Mouse (Mus musculus) hindbrain, embryonic 11.5 days (tissue): ENCODE measurements at regions not wholly inside any gene's neighbourhood (a gene's known extent, or its start where the extent isn't known, plus 50 kb on each side); places are given as distances from the start of the nearest gene placed in this dataset.

ENCODE experiments used
- ATAC-seq: fragments of 200-750 bp; cut with Nextera tagmentation; 2 replicates; pipeline ENCODE4 v1.8.0; 2017; ENCODE audit warnings: mild to moderate bottlenecking, moderate TSS enrichment, moderate library complexity; ENCODE audit not compliant: low FRiP score
- DNase-seq: peaks from one replicate; pipeline ENCODE4 v3.0.0-alpha.2; 2015; ENCODE audit warnings: low spot score
- H3K27ac ChIP-seq: fragments of 300-500 bp; sonication (generic); 2 replicates; pipeline ENCODE4 v1.5.1; 2014; ENCODE audit warnings: mild to moderate bottlenecking, low read depth, low read length
- H3K27me3 ChIP-seq: fragments of 300-500 bp; sonication (generic); 2 replicates; pipeline ENCODE4 v1.6.1; 2014; ENCODE audit warnings: mild to moderate bottlenecking, low read length, moderate library complexity, mixed read lengths; ENCODE audit not compliant: control insufficient read depth, insufficient read depth
- H3K36me3 ChIP-seq: fragments of 300-500 bp; sonication (generic); 2 replicates; pipeline ENCODE4 v1.6.1; 2014; ENCODE audit warnings: mild to moderate bottlenecking, low read length, moderate library complexity, mixed read lengths; ENCODE audit not compliant: control insufficient read depth, insufficient read depth
- H3K4me1 ChIP-seq: fragments of 300-500 bp; sonication (generic); replicated peaks from 2 replicates; pipeline ENCODE4 v1.6.1; 2014; ENCODE audit warnings: low read length, mixed read lengths; ENCODE audit not compliant: control insufficient read depth, insufficient read depth
- H3K4me2 ChIP-seq: fragments of 300-500 bp; sonication (generic); replicated peaks from 2 replicates; pipeline ENCODE4 v1.6.1; 2014; ENCODE audit warnings: mild to moderate bottlenecking, low read depth, low read length
- H3K4me3 ChIP-seq: fragments of 300-500 bp; sonication (generic); 2 replicates; pipeline ENCODE4 v1.5.1; 2014; ENCODE audit warnings: low read depth, low read length
- H3K9ac ChIP-seq: fragments of 300-500 bp; sonication (generic); 2 replicates; pipeline ENCODE4 v1.6.1; 2014; ENCODE audit warnings: low read depth, low read length
- H3K9me3 ChIP-seq: fragments of 300-500 bp; sonication (generic); 2 replicates; pipeline ENCODE4 v1.6.1; 2016; ENCODE audit warnings: low read length; ENCODE audit not compliant: control insufficient read depth
- WGBS: fragments of 180-500 bp; shearing (Covaris S2); extraction: QIAGEN DNeasy Blood & Tissue Kit; methylation state at CpG from one replicate; pipeline ENCODE4 v1.1.7; 2014; 5-methylcytosine and 5-hydroxymethylcytosine counted together

DNA sequence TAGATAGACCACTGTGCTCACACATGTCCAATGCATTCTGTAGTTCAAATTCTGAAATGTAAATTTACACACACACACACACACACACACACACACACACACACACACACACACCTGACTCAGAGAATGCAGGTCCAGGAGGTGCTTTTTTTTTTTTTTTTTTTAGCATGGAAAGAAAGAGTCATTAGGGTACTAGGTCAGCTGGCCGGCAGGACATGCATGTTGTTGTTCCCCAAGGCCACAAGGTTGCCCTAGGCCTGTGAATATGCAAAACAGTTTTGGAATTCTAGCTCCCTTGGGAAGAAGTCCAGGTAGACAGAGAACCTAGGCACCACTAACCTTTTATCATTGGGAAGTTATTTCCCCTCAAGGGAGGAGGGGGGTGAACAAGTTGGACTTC lies 184.1 kb upstream of the Marcks start:
- DNase-seq, result no peak
- Histone ChIP-seq H3K9me3 (no peaks in the 10 kb centered on the region), H3K4me2 (no peak overlapping the region), H3K27me3 (no peaks in the 10 kb centered on the region), H3K36me3 (no peaks in the 10 kb centered on the region), H3K4me3 (no peak overlapping the region), H3K9ac (no peak overlapping the region), H3K27ac (no peak overlapping the region), H3K4me1 (no peaks in the 10 kb centered on the region)
- WGBS, result 68% methylated on average over 1 of the region's 1 CpGs
- no peak for ATAC-seq

DNA sequence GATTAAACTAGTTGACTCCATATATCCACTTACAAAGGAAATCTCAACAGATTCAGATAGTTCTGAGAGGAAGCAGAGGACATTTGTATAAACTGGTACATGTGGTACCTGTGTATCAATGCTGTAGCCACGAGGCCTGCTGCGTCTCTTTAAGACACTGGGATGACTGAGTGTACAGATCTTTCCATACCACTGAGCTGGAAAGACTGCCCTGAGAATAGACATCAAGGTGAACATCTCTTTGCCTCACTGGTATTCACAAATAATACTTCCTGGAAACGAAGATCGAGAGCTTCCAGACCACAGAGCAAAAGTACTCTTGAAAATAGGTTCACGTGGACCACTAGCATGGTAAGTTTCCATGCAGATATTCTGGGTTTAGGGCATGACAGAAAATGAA lies 183.6 kb upstream of the Marcks start:
- H3K4me1 ChIP-seq, result no peaks in the 10 kb centered on the region
- H3K9ac ChIP-seq, result no peak overlapping the region
- no peak overlapping the region for H3K27ac ChIP-seq
- DNase-seq (no peak), ATAC-seq (no peak)
- H3K9me3 ChIP-seq, result no peaks in the 10 kb centered on the region
- H3K27me3 ChIP-seq, result no peaks in the 10 kb centered on the region
- no peaks in the 10 kb centered on the region for H3K36me3 ChIP-seq
- 95% methylated on average over 5 of the region's 5 CpGs for WGBS
- H3K4me2 ChIP-seq, result no peak overlapping the region
- H3K4me3 ChIP-seq, result no peak overlapping the region

DNA sequence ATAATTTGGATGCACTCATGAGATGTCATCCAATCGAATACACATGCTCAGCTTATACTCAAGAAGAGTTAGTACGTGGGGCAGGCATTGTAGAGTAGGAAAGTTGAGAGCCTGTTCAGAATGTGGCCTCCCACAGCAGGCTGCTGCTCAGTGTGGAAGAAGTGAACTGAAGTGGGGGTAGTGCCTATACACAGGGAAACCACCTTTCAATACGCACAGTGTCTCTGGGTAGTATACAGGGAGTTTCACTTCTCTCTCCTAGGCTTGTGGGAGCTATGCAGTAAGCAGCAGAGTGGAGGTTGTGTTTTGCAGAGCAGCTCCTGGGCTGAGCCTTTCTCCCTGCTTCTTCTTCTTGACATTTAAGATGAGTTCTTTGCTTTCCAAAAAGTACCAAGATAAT lies 182.5 kb upstream of the Marcks start:
- 83% methylated on average over 3 of the region's 3 CpGs for WGBS
- no peak for DNase-seq
- Histone ChIP-seq H3K9me3 (no peaks in the 10 kb centered on the region), H3K4me1 (no peaks in the 10 kb centered on the region), H3K27ac (no peak overlapping the region), H3K9ac (no peak overlapping the region), H3K36me3 (no peaks in the 10 kb centered on the region), H3K4me2 (no peak overlapping the region), H3K4me3 (no peak overlapping the region), H3K27me3 (no peaks in the 10 kb centered on the region)
- no peak for ATAC-seq

DNA sequence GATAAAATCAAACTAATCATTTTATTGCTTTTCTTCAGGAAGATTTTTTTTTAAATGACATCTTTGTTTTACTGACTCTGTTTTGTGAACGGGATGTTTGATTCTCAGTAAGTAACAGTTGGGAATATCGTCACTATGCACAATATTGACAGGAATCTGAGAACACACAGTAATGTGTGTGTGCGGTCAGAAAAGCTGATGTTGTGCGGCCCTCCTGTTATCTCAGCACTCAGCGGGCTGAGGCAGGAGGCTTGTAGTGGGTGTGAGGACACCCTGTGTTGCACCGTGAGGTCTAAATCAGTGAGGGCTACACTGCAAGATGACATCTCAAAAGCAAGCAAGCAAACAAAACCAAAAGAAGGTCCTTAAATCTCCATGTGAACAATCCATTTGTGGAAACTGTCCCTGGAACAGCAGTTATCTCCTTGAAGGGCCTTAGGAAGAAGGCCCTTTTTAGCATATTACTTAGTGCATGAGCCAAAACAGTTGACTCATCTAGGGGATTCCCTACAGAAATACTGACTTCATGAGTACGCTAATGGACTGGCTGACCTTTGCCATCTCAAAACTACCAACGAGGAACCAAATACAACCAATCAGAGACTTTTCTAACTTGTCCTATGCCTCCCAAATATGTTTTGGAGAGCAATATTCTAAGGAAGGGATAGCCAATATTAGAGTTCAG lies 181.2 kb upstream of the Marcks start:
- Histone ChIP-seq H3K27me3 (no peaks in the 10 kb centered on the region), H3K4me1 (no peaks in the 10 kb centered on the region), H3K36me3 (no peaks in the 10 kb centered on the region), H3K9me3 (no peaks in the 10 kb centered on the region), H3K4me2 (no peak overlapping the region), H3K4me3 (no peak overlapping the region), H3K27ac (no peak overlapping the region), H3K9ac (no peak overlapping the region)
- DNase-seq (no peak), ATAC-seq (no peak)
- 92% methylated on average over 8 of the region's 8 CpGs for WGBS

DNA sequence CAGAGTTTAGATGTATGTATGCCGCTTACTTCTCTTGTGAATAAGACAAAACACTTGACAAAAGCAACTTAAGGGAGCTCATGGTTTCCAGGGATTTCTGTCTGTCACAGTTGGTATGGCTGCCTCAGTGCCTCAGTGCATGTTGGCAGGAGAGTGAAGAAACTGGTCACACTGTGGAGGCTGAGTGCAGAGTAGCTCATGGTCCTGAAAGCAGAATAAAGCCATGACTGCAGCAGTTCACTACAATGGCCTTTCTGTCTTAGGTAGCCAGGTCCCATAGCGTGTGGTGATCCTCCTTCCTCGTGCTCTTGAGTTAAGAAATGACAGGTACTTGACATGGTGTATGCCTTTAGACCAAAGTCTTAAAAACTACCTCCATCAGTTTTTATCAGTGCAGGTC lies 178.0 kb upstream of the Marcks start:
- WGBS, result 86% methylated on average over 3 of the region's 3 CpGs
- H3K9ac ChIP-seq, result no peak overlapping the region
- H3K36me3 ChIP-seq, result no peaks in the 10 kb centered on the region
- H3K4me2 ChIP-seq, result no peak overlapping the region
- H3K4me1 ChIP-seq, result no peaks in the 10 kb centered on the region
- no peak overlapping the region for H3K27ac ChIP-seq
- DNase-seq (no peak), ATAC-seq (no peak)
- no peaks in the 10 kb centered on the region for H3K27me3 ChIP-seq
- H3K4me3 ChIP-seq, result no peak overlapping the region
- no peaks in the 10 kb centered on the region for H3K9me3 ChIP-seq

DNA sequence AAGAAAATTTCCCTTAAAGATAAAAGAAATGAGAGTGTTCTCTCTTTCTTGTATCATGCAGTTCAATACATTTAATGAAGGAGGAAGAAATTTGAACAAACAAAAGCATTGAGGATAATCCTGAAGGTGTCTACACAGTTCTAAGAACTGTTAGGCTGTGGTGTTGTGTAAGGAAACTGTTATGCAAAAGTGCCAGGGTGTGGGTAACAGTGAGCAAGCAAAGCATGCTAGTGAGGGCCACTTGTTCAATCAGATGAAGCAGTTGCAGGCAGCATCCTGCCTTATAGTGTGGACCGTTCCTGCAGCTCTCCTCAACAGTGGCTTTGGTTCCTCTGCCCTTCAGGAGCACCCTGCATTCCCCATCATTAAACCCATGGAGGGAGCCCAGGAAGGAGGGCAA lies 177.1 kb upstream of the Marcks start:
- Histone ChIP-seq H3K4me3 (no peak overlapping the region), H3K36me3 (no peaks in the 10 kb centered on the region), H3K4me1 (no peaks in the 10 kb centered on the region), H3K4me2 (no peak overlapping the region), H3K9me3 (no peaks in the 10 kb centered on the region), H3K27ac (no peak overlapping the region), H3K9ac (no peak overlapping the region), H3K27me3 (no peaks in the 10 kb centered on the region)
- ATAC-seq, result no peak
- WGBS, result 88% methylated on average over 1 of the region's 1 CpGs
- no peak for DNase-seq

DNA sequence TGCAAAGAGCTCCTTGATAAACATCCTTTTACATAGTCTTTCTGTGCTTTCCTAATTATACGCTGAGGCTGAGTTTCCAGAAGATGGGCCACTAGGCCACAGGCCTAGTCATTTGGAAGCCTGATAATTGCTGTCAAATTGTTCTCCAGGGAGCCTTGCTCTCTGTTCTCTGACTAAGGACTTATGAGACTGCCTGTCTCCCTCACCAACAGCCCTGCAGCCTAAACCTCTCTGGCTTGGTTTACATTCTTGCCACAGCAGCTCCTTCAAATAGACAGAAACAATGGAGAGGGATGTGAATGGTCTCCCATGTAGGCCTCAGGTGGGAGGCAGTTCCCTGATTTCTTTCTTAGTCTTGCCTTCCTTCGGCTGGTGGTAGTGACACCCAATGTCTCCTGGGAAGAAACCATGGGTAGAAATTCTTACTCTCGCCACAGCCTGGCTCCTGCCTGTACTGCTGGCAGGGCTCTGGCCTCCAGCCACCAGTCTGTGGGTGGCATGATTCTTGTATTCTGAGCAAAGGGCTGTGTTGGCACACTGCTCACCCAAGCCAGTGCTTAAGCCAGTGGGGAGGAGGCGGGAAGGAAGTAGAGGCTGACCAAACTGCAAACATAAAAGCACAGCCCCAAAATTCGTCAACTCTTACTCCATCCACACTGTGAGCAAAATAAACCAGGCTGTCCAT lies 176.2 kb upstream of the Marcks start:
- H3K27me3 ChIP-seq, result no peaks in the 10 kb centered on the region
- WGBS, result 88% methylated on average over 5 of the region's 5 CpGs

DNA sequence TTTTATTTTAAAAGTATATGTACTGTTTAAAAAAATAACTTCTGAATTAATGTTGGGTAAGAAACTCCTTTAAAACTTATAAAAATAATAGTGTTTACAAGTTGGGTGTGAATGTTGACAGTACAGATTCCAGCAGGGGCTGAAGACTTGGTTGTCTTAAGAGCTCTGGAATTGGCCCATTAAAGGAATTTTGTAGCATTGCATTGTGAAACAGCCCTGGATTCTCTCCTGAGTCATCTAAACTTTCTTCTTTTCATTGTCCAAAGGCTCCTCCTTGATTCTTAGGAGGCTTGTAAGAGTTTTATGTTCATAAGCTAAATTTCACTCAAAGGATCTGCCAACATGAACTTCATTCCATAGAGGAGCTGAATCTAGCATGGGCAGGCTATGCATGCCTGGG lies 174.7 kb upstream of the Marcks start:
- H3K27me3 ChIP-seq, result no peaks in the 10 kb centered on the region
- no peak for DNase-seq

More for the DNA sequence above, 176.2 kb upstream of the Marcks start:
- H3K27ac ChIP-seq, result no peak overlapping the region
- H3K4me2 ChIP-seq, result no peak overlapping the region
- no peak overlapping the region for H3K9ac ChIP-seq
- H3K9me3 ChIP-seq, result no peaks in the 10 kb centered on the region
- 0 out of 2 replicates have a peak, but pooled peaks have one; percentile 38 for ATAC-seq
- no peak overlapping the region for H3K4me3 ChIP-seq
- H3K4me1 ChIP-seq, result no peaks in the 10 kb centered on the region
- no peaks in the 10 kb centered on the region for H3K36me3 ChIP-seq
- no peak for DNase-seq

DNA sequence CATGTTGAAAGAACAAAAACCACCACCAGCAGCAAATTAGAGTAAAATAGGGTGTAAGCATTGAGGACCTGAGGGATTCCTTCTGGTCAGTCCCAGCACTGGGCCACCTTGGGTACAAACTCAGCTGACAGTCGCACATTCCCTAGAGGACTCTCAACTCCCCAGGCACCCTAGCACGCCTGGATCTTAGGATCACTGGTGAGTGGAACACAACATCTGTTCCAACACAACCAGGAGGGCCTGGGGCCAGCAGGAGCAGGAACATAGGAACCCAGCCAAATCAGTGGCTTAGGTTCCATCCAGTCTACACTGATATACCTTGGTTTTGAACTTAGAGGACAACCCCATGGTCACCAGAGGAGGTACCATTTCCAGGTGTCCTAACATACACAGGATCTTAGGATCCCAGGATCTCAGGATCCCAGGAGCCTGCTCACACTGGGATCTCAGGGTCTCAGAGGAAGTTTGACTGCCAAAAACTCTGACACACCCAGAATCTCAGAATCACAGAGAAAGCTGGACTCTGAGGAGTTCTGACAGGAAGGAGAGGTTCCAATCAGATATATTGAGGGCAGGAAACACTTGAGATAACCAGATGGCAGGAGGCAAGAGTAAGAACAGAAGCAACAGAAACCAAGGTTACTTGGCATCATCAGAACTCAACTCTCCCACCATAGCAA lies 171.7 kb upstream of the Marcks start:
- Histone ChIP-seq H3K4me3 (no peak overlapping the region), H3K4me2 (no peak overlapping the region), H3K9me3 (no peaks in the 10 kb centered on the region), H3K36me3 (no peaks in the 10 kb centered on the region), H3K4me1 (no peaks in the 10 kb centered on the region), H3K27me3 (no peaks in the 10 kb centered on the region), H3K27ac (no peak overlapping the region), H3K9ac (no peak overlapping the region)
- no peak for ATAC-seq
- no peak for DNase-seq
- 81% methylated on average over 2 of the region's 2 CpGs for WGBS

More for the DNA sequence above, 174.7 kb upstream of the Marcks start:
- H3K27ac ChIP-seq, result no peak overlapping the region
- no peaks in the 10 kb centered on the region for H3K36me3 ChIP-seq
- H3K4me3 ChIP-seq, result no peak overlapping the region
- H3K9ac ChIP-seq, result no peak overlapping the region
- no peak for ATAC-seq
- H3K4me2 ChIP-seq, result no peak overlapping the region
- H3K4me1 ChIP-seq, result no peaks in the 10 kb centered on the region
- no peaks in the 10 kb centered on the region for H3K9me3 ChIP-seq
